In genomic region chr6:4811181-4811775, GRCm38 (mm10) we compare ENCODE assay signal across 16 mouse cellular contexts.
DNase-seq lines count a peak whose midpoint lies in the region; ATAC-seq and TF ChIP-seq lines count a peak whose summit lies in the region.
"Had no signal": no experiment of that assay in that cellular context is flagged by ENCODE, and none has a peak within 500 bp of the region (broad histone marks: within the 10 kb centered on the region; RNA-seq: fewer than 3 reads in every experiment).

No protein-coding gene starts in this region.

- DNase-seq in embryo, embryonic 10 days (ENCODE audit: low spot score): peak; percentile 12
- no peak for DNase-seq in embryo, embryonic 10.5 days (ENCODE audit: low spot score)
- peak; percentile 77 for DNase-seq in lung, embryonic 14.5 days
- no peak for DNase-seq in lung, adult 18-20 months
- no peak for DNase-seq in embryonic facial prominence, embryonic 11.5 days (ENCODE audit: low spot score)
- no peak for DNase-seq in cerebellum, adult 11-12 months
- no peak for DNase-seq in cerebellum, postnatal 36 days
- DNase-seq: gastrocnemius, postnatal 10 days; kidney, postnatal 10 days; lung, postnatal 14 days; right cerebral cortex, postnatal 25 days had no signal

- no peak for TF ChIP-seq CTCF in lung, embryonic 14.5 days (IDR thresholded peaks at IDR 0.05; ENCODE audit: low read depth)

- no peaks in the 10 kb centered on the region for H3K36me3 ChIP-seq in lung, embryonic 14.5 days (ENCODE audit: insufficient read depth)
- H3K36me3 ChIP-seq in embryonic facial prominence, embryonic 11.5 days (replicated peaks; ENCODE audit: control insufficient read depth, insufficient read depth, low read depth, low read length): no peaks in the 10 kb centered on the region
- no peaks in the 10 kb centered on the region for H3K36me3 ChIP-seq in limb, embryonic 13.5 days
- H3K36me3 ChIP-seq: heart, embryonic 10.5 days; midbrain, embryonic 15.5 days had no signal

- H3K27ac ChIP-seq in lung, embryonic 14.5 days (ENCODE audit: low read depth): no peak overlapping the region
- H3K27ac ChIP-seq in embryonic facial prominence, embryonic 11.5 days (replicated peaks; ENCODE audit: low read depth, low read length): 0 out of 2 replicates have a peak overlapping the region, but pooled peaks have one; percentile 8
- peak overlapping the region; percentile 33 for H3K27ac ChIP-seq in limb, embryonic 13.5 days
- H3K27ac ChIP-seq: heart, embryonic 10.5 days; midbrain, embryonic 15.5 days had no signal

- ATAC-seq in lung, embryonic 14.5 days (ENCODE audit: insufficient read depth): peak; percentile 91
- ATAC-seq in embryonic facial prominence, embryonic 11.5 days (replicated peaks; ENCODE audit: insufficient number of reproducible peaks, low FRiP score, low TSS enrichment, low read depth): no peak
- peak; percentile 54; the same call in 1 of the 2 replicates for ATAC-seq in limb, embryonic 13.5 days (ENCODE audit: low FRiP score, low read depth)
- ATAC-seq: midbrain, embryonic 15.5 days; Patski had no signal

- no peaks in the 10 kb centered on the region for H3K9me3 ChIP-seq in lung, embryonic 14.5 days (ENCODE audit: low read depth, low read length)
- H3K9me3 ChIP-seq in embryonic facial prominence, embryonic 11.5 days (replicated peaks; ENCODE audit: control insufficient read depth, low read length): no peaks in the 10 kb centered on the region
- H3K9me3 ChIP-seq in limb, embryonic 13.5 days: no peaks in the 10 kb centered on the region
- H3K9me3 ChIP-seq: heart, embryonic 10.5 days; midbrain, embryonic 15.5 days had no signal

- H3K4me3 ChIP-seq in lung, embryonic 14.5 days (ENCODE audit: low read depth, low read length): no peak overlapping the region
- H3K4me3 ChIP-seq in embryonic facial prominence, embryonic 11.5 days (ENCODE audit: low read depth, low read length): no peak overlapping the region
- no peak overlapping the region for H3K4me3 ChIP-seq in limb, embryonic 13.5 days
- H3K4me3 ChIP-seq: heart, embryonic 10.5 days; midbrain, embryonic 15.5 days had no signal

- no peaks in the 10 kb centered on the region; the same call in 1 of the 2 replicates for H3K4me1 ChIP-seq in lung, embryonic 14.5 days (ENCODE audit: insufficient read depth)
- no peaks in the 10 kb centered on the region for H3K4me1 ChIP-seq in embryonic facial prominence, embryonic 11.5 days (ENCODE audit: control insufficient read depth, insufficient read depth, low read length)
- peaks cover 23% of the 10 kb centered on the region for H3K4me1 ChIP-seq in limb, embryonic 13.5 days
- H3K4me1 ChIP-seq: heart, embryonic 10.5 days; midbrain, embryonic 15.5 days had no signal

- no peak overlapping the region for H3K9ac ChIP-seq in lung, embryonic 14.5 days
- no peak overlapping the region for H3K9ac ChIP-seq in embryonic facial prominence, embryonic 11.5 days (replicated peaks; ENCODE audit: low read length)
- no peak overlapping the region for H3K9ac ChIP-seq in limb, embryonic 13.5 days
- H3K9ac ChIP-seq: midbrain, embryonic 15.5 days had no signal

- no peaks in the 10 kb centered on the region for H3K27me3 ChIP-seq in lung, embryonic 14.5 days (ENCODE audit: insufficient read depth, low read length)
- no peaks in the 10 kb centered on the region for H3K27me3 ChIP-seq in embryonic facial prominence, embryonic 11.5 days (ENCODE audit: control insufficient read depth, insufficient read depth, low read length)
- no peaks in the 10 kb centered on the region for H3K27me3 ChIP-seq in limb, embryonic 13.5 days
- H3K27me3 ChIP-seq: midbrain, embryonic 15.5 days had no signal

- 26% methylated on average over 9 of the region's 9 CpGs for WGBS in lung, embryonic 14.5 days
- 52% methylated on average over 9 of the region's 9 CpGs for WGBS in embryonic facial prominence, embryonic 11.5 days
- WGBS in limb, embryonic 13.5 days: 55% methylated on average over 9 of the region's 9 CpGs

- no peak overlapping the region for H3K4me2 ChIP-seq in lung, embryonic 14.5 days
- H3K4me2 ChIP-seq in embryonic facial prominence, embryonic 11.5 days (ENCODE audit: low read depth, low read length): no peak overlapping the region
- no peak overlapping the region for H3K4me2 ChIP-seq in limb, embryonic 13.5 days (replicated peaks)
- H3K4me2 ChIP-seq: liver, embryonic 11.5 days; midbrain, embryonic 15.5 days had no signal

Comparison
In these comparisons a context has a peak if more than half of its experiments do, and no peak if none do; other contexts are left out.
1. DNase-seq: peak in embryo, embryonic 10 days (single experiment) and lung, embryonic 14.5 days (single experiment); none in embryo, embryonic 10.5 days (single experiment), lung, adult 18-20 months (0 of 2), embryonic facial prominence, embryonic 11.5 days (single experiment), cerebellum, adult 11-12 months (single experiment) and cerebellum, postnatal 36 days (0 of 2).